Mouse (Mus musculus): Measurements from ENCODE around the gene Zbtb39.
"Not testable (repeated sequence)": the region's sequence is repeated elsewhere in the genome, so short reads cannot be mapped to it uniquely, and the experiment has no call there.

The Zbtb39 gene

DNA sequence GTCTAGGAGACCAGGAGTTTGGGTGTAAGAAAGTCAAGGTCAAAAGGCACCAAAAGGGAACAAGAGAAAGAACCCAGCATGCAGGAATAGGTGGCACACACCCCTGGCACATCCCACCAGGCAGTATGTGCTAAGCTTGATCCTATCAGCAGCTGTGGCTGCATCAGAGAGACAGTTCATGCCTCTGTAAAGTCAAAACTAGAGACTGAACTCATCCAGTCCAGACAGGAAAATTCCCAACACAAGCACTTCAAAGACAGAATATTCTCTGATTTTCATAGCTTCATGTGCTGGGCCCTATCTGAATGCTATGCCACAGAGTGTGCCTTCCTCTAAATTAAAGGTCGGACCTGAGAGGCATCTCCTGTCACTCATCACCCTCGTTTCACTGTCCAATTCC lies 1.8 kb upstream of the Zbtb39 start:
- no peak for DNase-seq (ENCODE audit: low spot score)

- peak; percentile 40 for DNase-seq (ENCODE audit: low spot score)
Measured at GRCm38 (mm10) chr10:127738151-127738882, 1.0 kb upstream of the Zbtb39 start.

DNA sequence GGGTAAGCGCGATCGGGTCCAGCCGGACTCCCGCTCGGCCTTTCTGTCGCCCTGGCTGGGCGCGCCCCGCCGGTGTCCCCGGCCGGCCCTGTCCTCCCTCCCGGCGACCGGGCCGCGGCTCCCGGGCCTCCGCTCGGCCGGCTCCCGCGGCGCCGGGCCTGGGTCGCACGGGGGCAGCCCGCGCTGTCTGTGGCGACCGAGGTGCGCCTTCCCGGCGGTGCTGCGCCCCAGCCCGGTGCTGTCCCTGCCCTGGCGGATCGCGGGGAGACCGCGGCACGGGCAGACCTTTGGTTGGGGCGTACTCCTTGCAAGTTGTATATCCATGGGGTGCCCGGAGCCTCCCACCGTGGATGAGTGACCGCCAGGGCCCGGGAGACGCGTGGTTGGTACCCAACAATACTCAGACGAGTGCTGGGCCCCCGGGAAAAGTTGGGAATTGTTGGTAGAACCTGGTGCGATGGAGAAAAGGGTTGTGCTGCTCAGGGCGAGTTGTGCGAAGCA lies 373 bp downstream of the Zbtb39 start:
- DNase-seq (ENCODE audit: low spot score), result peak; percentile 35

DNA sequence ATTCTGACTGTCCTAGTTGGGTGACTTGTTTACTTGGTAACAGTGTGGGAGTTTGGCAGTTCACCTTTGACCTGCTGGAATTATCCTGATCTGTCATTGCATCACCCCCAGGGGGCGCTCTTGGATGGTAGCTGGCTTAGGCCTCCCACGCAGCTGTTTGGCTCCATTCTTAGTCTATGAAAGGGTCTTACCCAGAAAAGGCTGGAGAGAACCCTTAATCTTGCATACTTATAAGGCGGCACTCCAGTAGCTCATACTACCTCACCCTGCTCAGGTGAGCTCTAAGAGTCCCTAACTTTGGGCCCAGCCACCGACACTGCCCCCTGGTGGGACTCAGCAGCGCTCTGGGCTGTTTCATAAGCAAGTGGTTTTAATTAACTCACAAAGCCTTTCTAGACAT lies 5.3 kb downstream of the Zbtb39 start:
- peak; percentile 29 for DNase-seq (ENCODE audit: low spot score)

- DNase-seq (ENCODE audit: low spot score), result no peak
Measured at GRCm38 (mm10) chr10:127745886-127746285, 6.5 kb downstream of the Zbtb39 start.

DNA sequence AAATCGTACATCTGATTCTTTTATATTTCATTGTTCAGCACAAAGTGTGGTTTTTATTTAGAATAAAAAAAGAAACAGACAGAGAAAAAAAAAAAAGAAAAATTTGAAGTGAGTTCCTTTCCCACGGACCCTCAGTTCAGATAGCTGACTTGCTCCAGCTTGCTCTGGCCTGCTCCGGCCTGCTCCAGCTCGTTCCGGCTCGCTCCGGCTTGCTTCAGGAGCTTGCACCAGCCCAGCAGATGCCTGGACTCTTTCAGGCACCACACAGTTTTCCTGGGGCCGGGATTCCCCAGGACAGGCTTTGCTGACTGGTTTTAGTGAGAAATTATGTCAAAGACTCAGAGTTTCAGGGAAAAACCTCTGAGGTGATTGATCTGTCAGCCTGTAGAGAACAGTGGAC lies 7.9 kb downstream of the Zbtb39 start:
- no peak for DNase-seq (ENCODE audit: low spot score)

- DNase-seq (ENCODE audit: low spot score), result no peak
Measured at GRCm38 (mm10) chr10:127748847-127749612, 9.7 kb downstream of the Zbtb39 start.

GRCm38 (mm10) chr10:127750136-127750777 lies 10.9 kb downstream of the Zbtb39 start:
- DNase-seq (ENCODE audit: low spot score), result no peak

DNA sequence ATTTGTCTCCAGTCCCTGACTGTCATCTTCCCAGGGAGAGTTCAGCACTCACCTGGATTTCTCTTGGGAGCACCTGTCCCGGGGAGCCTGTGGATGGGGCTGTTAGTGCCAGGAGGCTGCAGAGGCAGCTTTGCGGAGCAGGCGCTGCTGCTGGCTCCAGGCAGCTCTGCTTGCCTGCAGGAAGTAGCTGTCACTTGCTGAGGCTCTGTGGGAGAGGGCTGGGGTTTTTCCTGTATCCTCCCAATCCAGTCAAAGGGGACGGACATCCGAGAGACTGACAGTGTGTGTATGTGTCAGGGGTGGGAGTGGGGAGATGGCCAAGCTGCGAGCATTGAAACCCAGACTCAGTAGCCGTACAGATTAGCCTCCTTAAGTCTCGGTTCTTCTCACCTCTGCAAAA lies 12.2 kb downstream of the Zbtb39 start, which contains the start of gene Gpr182:
Gene Gpr182 (minus strand): TSS at position 185 of the 400 bp plus-strand sequence.
- no peak for DNase-seq (ENCODE audit: low spot score)

DNA sequence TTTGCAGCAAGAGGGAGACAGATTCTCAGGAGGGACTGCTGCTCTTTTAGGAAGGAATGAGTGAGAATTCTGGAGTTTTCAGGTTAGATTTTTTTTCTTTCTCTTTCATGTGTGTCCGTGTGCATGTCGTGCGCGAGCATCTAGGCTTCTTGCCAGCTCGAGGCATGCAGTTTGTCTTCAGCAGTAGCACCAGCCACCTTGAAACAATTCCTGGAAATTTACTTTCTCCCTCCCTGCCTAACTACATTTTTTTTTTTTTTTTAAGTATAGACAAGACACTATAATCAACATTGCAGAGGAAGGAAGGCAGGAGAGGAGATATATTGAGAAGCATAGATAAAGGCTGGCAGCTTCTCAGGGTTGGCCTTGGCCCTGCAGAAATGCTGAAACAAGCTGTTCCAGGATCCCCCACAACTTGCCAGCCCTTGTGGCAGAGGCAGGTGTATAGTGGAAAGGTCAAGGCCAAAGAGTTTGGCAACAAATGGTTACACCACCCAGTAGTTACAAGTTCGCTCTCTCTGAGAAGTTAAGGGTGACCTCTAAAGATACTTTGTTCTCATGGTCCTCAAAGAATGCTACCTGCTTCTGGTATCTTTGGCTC lies 15.3 kb downstream of the Zbtb39 start:
- DNase-seq (ENCODE audit: low spot score), result no peak

DNA sequence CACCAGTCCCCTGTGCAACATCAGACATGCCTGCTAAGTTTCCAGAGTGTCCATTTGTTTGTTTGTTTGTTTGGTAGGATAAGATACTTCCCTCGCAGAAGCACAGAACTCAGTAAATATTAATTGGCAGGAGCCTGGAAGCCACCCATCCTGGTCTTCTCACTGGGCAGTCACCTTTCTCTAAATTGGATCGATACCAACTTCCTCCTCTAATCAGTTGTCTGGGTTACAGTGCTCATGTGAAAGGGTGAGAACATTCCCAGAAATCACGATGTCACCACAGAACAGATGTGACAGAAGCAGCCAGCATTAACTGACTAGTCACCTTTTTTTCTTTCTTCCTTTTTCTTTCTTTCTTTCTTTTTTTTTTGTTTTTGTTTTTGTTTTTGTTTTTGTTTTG lies 15.9 kb downstream of the Zbtb39 start:
- no peak for DNase-seq (ENCODE audit: low spot score)

DNA sequence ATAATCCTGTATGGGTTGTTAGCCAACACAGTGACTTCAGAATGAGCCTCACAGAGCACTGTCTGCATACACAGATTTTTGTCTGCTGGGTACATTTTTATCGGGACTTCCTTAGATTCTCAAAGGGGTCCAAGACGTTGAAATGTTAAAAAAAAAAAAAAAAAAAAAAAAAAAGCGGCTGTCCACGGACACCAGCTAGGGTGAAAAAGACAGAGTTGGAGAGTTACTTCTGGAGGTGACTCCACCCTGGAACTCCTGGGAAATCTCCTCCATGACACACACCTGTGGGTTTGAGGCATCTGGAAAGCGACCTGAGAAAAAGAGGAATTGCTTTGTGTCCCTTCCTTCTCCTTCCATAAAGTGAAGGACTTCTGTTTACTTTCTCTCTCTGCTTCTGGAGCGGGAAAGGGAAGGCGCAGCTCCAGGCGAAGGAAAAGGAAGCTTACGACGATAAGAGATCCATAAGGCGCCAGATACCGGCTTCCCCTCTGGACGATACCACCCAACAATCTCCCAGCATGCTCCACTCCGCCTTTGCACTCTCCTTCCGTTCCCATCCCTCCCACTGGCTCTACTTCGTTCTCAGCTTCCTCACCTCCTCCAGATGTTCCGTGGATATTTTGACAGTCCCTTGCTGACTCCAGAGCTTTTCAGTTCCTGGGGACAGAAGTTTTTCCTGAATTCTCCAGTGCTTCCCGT lies 16.6 kb downstream of the Zbtb39 start:
- no peak for DNase-seq (ENCODE audit: low spot score)

GRCm38 (mm10) chr10:127759181-127760110 lies 20.1 kb downstream of the Zbtb39 start, which contains the start of the genes Rdh1 and Rdh16f1:
TSS of gene Rdh1 (plus strand) at chr10:127759721.
TSS of gene Rdh16f1 (plus strand) at chr10:127759787.
- peak; percentile 2 for DNase-seq (ENCODE audit: low spot score)

- not testable (repeated sequence) for DNase-seq (ENCODE audit: low spot score)
Measured at GRCm38 (mm10) chr10:127762926-127763325, 23.6 kb downstream of the Zbtb39 start.

DNA sequence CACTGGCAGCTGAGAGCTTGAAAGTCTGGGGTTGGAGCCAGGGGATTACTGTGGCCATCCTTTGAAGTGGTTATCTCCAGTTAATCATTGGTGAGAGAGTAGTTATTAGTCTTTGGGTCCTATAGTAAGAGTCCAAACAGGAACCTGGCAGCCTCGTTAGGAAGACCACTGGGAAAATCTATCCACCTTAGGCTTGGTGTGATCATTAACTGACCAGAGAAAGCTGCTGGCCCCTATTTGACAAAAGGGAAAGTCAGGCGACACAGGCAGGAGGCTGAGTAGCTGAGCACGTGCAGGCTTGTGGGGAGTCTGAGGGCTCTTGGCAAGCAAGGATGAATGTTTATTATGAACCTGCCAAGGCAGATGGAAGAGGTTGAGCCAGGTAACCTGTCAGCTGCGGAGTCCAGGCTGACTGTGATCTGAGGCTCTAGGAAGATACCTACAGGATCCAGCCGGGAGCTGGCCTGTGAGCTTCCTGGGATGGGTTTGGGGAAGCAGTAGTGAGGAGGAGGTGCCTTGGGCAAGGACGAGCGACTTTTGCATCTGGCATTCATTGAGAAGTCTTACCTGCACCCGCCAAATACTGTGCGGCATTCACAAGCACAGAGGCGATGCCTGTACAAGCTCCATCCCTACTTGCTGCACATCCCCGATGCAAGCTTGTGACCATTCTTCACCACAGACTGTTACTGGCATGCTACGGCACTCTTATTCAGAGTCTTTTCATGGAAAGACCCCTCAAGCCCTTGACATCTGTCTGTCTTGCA lies 24.8 kb downstream of the Zbtb39 start:
- no peak for DNase-seq (ENCODE audit: low spot score)

DNA sequence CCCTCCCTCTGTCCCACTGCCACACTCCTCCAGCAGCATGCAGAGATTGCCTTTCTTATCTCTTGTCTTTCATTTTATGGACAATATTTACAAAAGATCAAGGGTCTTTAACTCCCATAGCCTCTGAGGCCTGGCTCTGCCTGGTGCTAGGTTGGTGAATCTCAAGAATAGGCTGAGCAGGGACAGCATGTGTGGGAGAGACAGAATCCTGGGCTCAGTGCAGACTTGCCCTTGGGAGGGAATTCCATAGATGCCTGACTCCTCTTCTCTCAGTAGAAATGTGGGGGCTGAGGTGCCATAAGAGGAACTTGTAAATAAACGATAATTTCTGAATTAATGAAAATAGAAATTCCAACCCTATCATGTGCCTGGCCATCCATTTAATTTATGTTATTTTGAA lies 27.2 kb downstream of the Zbtb39 start:
- DNase-seq (ENCODE audit: low spot score), result no peak

GRCm38 (mm10) chr10:127776011-127776410 lies 36.7 kb downstream of the Zbtb39 start, which contains the start of gene Rdh9:
TSS of gene Rdh9 (plus strand) at chr10:127776386.
- no peak for DNase-seq (ENCODE audit: low spot score)

- not testable (repeated sequence) for DNase-seq (ENCODE audit: low spot score)
Measured at GRCm38 (mm10) chr10:127782321-127782720, 43.0 kb downstream of the Zbtb39 start.

DNA sequence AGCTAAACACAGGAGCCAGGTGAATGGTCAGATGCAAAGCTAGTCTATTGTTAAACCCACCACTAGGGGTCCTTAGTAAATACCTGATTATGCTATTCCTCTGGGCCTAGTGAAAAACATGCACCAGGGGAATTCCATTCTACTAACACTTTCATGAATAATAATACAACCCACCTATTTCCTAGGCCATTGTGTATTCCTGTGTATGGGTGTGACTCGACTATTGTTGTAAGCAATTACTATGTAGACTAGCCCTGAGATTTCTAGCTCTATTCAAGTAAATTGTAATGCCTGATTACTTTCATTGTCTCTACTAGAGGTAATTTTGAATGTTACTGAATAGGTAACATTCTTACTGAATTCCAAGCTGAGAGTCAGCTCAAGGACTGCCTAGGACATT lies 46.1 kb downstream of the Zbtb39 start:
- DNase-seq (ENCODE audit: low spot score), result not testable (repeated sequence)
